Mouse (Mus musculus) erythroblast, adult 5-6 weeks (primary cell): ENCODE measurements around the gene Tmem185b. TPM values are rescaled to one million over a fixed set of nuclear protein-coding genes. Genes with fewer than 3 reads are reported as not detected.

ENCODE experiments used
- ATAC-seq: replicated peaks from 2 replicates; pipeline ENCODE4 v1.8.0; 2016; ENCODE audit warnings: moderate number of reproducible peaks, mild to moderate bottlenecking, moderate TSS enrichment, inconsistent platforms; ENCODE audit not compliant: poor library complexity, low FRiP score, severe bottlenecking
- total RNA-seq, 2 experiments: library from RNA; stranded (forward) in 1 of 2; stranded (reverse) in 1 of 2; fragments of 150-400 nt in 1 of 2; fragments of 200-764, 138-1000 nt in 1 of 2; gene quantifications; 2 replicates each; pipeline versions ENCODE4 v1.2.3 to v1.2.4; 2015 to 2017; ENCODE audit warnings: low replicate concordance in 2 of 2

The Tmem185b gene
- total RNA-seq, 2 experiments from 2014 or later, result 3.6 to 7.7 TPM

DNA sequence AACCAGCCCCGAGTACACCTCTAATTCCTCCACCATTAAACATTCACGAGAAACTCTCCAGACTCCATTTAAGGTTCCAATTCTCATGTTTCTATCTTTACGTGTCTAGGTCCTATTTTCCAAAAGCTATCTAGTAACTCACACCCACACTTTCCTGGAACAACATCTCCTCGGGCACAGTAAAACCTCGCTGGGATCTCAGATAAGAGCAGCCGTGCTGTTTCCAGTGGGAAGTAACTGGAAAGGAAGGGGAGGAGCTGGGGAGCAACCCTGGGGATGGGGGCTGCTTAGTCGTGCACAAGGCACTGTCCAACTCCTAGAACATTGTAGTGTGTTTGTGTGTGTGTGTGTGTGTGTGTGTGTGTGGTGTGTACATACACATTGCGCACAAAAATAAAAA lies 24.1 kb upstream of the Tmem185b start:
- no peak for ATAC-seq

- no peak for ATAC-seq
Measured at GRCm38 (mm10) chr1:119502729-119503128, 23.2 kb upstream of the Tmem185b start.

GRCm38 (mm10) chr1:119503181-119503580 lies 22.8 kb upstream of the Tmem185b start:
- no peak for ATAC-seq

- no peak for ATAC-seq
Measured at GRCm38 (mm10) chr1:119503808-119504207, 22.2 kb upstream of the Tmem185b start.

- peak; percentile 69 for ATAC-seq
Measured at GRCm38 (mm10) chr1:119504260-119505062, 21.5 kb upstream of the Tmem185b start, which contains the start of gene Ralb. Gene Ralb (minus strand): TSS chr1:119504794.

GRCm38 (mm10) chr1:119505951-119506350 lies 20.0 kb upstream of the Tmem185b start:
- ATAC-seq, result no peak

DNA sequence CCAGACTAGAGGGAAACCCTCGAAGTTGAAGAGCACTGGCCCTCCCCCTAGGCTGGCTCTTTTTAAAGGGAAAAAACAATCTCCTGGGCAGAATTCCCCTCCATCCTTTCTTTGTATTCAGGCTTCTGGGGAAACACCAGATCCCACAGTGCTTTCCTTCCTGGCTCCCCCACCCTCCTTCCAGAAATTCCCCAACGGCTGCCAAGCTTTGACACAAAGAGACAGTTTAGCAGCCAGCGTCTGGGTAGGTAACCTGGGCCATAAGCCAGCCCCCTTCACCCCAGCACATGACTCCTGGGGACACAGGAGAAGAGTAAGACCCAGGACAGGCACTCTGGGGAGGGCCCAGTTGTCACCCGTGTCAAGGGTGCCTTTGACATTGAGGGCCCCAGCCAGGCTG lies 17.4 kb upstream of the Tmem185b start:
- no peak for ATAC-seq

GRCm38 (mm10) chr1:119509474-119509873 lies 16.5 kb upstream of the Tmem185b start:
- no peak for ATAC-seq

DNA sequence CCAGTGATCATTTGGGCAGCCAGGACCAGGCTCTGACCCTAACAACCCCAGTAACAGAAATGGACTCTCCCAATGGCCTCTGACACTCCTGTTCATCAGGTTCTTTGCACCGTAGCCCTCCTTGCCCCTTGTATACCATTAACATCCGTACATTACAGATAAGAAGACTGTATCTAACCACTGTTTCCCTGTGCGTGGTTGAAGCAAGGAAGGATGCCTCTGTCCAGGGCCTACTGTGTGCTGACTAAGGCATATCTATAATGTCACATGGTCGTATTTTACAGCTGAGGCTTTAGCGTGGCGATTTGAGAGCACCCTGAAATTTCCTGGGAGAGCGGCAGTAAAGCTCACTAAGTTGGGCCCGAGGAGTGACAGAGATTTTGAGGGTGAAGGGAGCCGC lies 15.6 kb upstream of the Tmem185b start:
- ATAC-seq, result no peak

GRCm38 (mm10) chr1:119510857-119511256 lies 15.1 kb upstream of the Tmem185b start:
- no peak for ATAC-seq

DNA sequence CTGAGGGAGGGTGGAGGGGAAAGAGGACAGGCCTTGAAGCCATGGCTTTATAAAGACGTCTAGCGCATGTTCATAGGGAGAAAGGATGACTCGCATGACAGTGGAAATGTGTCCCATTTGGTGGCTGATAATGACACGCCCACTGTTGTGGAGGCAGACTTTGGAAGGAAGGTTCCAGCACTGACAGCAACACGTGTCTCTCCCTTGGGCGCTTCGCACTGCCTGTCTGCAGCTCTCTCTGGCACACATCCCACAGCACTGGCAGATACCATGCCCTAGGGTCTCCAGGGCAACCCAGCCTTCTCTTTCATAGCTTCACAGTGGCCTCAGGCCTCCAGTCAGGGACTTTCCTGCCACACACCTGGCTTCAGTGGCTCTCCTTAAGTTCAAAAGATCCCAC lies 7.9 kb upstream of the Tmem185b start:
- ATAC-seq, result no peak

- no peak for ATAC-seq
Measured at GRCm38 (mm10) chr1:119518786-119519185, 7.2 kb upstream of the Tmem185b start.

DNA sequence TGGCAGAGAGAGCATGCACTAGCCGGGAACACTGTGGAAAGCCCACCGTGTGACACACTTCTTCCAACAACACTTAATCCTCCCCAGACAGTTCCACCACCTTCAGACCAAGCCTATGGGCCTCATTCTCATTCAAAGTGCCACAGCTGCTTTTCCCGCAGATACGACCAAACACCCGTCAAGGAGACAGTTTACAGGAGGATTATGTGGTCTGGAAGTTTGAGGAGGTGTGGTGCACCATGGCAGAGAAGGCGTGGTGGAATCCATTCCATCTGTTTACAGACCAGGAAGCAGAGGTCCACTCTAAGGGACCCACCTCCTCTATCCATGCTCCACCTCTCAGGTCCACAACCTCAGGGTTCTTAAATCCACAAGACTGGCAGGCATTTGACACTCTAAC lies 6.7 kb upstream of the Tmem185b start:
- no peak for ATAC-seq

DNA sequence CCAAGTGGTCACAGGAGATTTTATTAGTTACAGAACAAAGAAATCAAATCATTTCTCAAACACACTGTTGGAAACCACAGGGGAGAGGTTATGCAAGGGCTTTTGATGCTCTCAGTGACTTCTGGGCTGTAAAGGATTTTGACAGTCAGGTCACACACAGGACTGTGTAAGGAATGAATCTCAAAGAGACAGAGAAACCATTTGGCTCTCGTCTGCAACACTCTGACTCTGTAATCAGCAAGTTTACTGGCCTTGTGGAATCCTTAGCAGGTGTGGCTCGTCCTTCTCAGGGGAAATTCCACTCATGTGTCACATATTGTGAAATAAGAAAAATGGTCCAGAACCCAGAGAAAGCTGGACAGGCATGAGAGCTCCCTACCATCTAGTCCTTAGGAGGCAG lies 4.9 kb upstream of the Tmem185b start:
- no peak for ATAC-seq

- ATAC-seq, result no peak
Measured at GRCm38 (mm10) chr1:119521681-119522080, 4.3 kb upstream of the Tmem185b start.

- no peak for ATAC-seq
Measured at GRCm38 (mm10) chr1:119522726-119523125, 3.2 kb upstream of the Tmem185b start.

- ATAC-seq, result no peak
Measured at GRCm38 (mm10) chr1:119523369-119523768, 2.6 kb upstream of the Tmem185b start.

DNA sequence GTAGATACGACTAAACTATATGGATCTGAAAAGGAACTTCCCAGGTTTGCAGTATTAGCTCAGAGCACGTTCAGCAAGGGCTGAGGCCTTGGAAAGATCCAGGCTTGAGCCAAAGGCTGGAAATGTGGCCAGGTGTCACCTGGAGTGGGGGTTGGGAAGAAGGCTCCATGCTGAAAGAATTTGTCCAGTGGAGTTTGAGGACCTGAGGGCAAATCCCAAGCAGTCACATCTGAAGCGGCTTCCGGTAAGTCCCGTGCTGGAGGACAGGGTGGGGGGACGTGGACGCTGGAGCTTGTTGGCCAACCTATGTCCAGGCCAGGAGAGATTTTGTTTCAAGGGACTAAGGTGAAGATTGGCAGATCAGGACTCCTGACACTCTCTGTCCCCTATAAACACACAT lies 2.1 kb upstream of the Tmem185b start:
- no peak for ATAC-seq

DNA sequence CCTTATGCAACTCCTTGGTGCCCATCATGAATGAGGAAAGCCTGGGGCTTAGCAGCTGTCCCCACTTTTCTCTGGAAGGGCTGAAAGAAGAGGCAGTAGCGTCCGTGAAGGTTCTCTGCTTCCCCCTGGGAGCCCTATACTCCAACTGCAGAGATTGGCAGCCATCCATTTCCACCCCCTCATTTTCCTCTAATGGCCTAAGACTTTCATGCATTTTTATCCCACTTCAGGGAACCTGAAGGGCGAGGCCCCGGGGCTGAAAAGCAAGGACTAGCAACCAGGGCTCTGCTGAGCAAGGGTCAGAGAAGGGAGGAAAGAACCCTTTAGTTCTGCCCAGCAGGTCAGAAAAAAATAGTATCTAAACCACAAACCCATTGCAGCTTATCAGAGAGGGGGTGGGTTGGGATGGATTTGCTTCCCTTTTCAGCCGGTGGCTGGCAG lies 936 bp upstream of the Tmem185b start:
- ATAC-seq, result no peak

DNA sequence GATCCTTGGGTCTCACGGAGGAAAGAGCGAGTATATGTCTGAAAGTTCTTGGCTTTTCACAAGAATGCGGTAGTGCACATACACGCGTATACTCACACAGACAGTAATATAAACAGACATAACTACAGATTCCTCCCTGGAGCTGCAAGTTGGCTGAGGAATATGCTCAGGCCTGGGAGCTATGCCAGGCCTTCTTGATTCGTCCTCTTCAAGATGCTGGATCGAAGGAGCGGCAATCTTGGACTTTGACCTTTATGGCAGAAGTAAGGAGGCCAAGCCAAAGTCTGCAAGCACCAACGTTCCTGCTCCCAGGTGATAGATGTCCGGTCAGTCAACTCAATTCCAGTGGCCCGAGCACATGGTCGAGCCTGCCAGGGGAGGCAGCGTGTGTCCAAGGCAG lies 5.0 kb downstream of the Tmem185b start:
- no peak for ATAC-seq

DNA sequence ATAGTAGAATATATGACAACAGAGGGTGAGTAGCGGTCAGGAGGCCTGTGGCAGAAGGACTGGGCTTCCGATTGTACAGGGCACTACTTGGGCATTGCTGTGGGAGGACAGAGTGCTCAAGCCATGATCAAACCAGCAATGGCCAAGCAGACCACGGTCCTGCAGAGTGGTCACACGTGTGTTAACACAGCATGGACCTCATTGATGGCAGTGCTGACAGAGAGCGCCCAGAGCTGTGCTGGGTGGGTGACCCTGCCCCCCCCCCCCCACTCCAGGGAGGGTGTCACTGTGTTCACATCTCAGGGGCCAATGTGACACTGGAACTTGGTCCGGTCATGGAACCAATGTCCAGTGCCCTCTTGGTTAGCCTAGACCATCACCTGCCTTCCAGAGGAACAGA lies 6.2 kb downstream of the Tmem185b start:
- no peak for ATAC-seq
